Mouse (Mus musculus) left cerebral cortex, postnatal 25 days (tissue): ENCODE results near the gene Rgs21. TPM values are rescaled to one million over a fixed set of nuclear protein-coding genes. Genes with fewer than 3 reads are reported as not detected.

ENCODE experiments used
- DNase-seq, 2 experiments: peaks; one replicate each; pipeline ENCODE4 v3.0.0; 2022; ENCODE audit warnings: low spot score in 2 of 2, mixed read lengths in 1 of 2
- intact Hi-C: fragments of 180-260 bp; cut with DNase I; formaldehyde crosslinking; loops from one replicate; pipeline ENCODE4 v1.15.1; 2025
- total RNA-seq, 2 experiments: library from RNA; stranded (reverse); gene quantifications; 2 replicates each; pipeline ENCODE4 v1.2.3; 2021

Rgs21 gene
- not detected for total RNA-seq

- intact Hi-C loops = no loop called here
Observed at GRCm38 (mm10) chr1:144567567-144567966, at the start of gene Rgs21. Gene Rgs21 (minus strand): TSS chr1:144567667.

DNA sequence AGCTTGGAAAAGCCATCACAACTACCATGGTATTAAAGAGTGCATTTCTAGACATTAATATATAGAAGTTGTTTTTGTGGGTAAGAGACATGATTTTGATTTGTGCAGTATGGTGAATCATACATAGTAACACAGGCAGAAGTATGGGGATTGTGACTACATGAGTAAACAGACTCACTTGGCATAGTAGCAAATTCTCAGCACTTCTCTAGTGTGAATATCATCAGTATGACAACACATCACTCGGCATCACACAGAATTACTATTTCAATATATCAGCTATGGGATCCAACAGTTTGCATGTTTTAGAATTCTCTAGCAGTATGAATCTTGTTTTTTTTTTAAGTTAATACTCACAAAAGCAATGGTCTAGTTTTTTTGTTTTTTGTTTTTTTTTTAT, 36.6 kb upstream of the Rgs21 start:
- DNase-seq = no peak
- intact Hi-C loops = no loop called here

More at GRCm38 (mm10) chr1:144567567-144567966, at the start of gene Rgs21:
- DNase-seq = no peak

DNA sequence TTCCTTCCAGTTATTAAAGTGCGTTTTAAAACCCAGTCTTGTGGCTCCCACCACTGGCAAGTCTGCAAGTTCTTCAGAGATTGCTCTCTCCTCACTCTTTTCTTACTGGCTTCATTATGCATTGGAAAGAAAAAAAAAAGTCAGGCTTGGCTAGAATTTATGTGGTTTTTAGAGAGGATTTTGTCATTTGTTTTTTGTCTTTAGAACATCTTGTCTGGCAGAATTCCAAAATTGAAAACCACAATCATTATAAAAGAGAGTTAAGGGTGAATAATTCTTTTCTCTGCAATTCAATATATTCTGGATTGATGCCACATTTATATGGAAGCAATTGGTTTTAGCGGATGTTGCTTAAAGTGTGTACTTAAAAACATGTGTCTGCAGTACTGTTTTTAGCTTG, 35.5 kb upstream of the Rgs21 start:
- intact Hi-C loops = no loop called here
- DNase-seq = no peak

GRCm38 (mm10) chr1:144579321-144579720, 11.9 kb upstream of the Rgs21 start:
- DNase-seq = no peak
- intact Hi-C loops = no loop called here

- intact Hi-C loops = no loop called here
- no peak for DNase-seq
Observed at GRCm38 (mm10) chr1:144572972-144573371, 5.5 kb upstream of the Rgs21 start.

DNA sequence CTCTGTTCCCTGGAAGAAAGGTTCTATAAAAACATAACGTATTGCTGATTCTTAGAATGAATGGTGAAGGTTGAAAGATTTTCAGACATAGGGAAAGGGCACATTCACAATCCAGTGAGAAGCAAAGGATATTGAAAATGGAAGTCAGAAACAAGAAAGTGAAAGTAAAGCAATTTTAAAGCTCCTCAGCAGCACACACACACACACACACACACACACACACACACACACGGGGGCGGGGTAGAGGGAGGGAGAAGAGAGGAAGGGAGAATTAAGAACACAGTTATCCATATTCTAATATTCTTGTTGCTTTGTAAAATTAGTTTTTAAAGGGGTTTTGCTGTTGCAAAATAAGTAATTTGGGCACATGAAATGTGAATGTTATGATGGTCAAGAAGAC, 2.4 kb upstream of the Rgs21 start:
- intact Hi-C loops = no loop called here
- no peak for DNase-seq

GRCm38 (mm10) chr1:144545142-144545541, 22.3 kb downstream of the Rgs21 start:
- intact Hi-C loops = no loop called here
- no peak for DNase-seq

- intact Hi-C loops = no loop called here
- no peak for DNase-seq
Observed at GRCm38 (mm10) chr1:144544497-144544961, 22.9 kb downstream of the Rgs21 start.

DNA sequence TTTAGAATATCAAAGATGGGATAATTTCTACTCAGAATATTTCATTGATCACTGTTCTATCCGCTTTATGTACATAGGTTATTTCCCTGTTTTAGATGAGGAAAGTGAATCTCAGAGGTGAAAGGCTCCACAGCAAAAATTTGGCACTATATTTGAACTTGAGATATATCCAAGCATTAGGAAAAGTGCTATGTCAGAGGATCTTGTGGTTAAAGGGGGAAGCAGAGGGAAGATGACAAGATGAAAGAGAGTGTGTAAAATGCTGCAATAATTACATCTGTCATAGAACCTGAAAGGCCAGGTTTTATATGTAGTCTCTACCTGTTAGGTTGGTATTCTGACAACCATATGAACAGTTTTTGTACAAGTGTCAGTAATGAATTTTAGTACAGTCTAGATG, 35.7 kb downstream of the Rgs21 start:
- intact Hi-C loops = no loop called here
- DNase-seq = no peak

DNA sequence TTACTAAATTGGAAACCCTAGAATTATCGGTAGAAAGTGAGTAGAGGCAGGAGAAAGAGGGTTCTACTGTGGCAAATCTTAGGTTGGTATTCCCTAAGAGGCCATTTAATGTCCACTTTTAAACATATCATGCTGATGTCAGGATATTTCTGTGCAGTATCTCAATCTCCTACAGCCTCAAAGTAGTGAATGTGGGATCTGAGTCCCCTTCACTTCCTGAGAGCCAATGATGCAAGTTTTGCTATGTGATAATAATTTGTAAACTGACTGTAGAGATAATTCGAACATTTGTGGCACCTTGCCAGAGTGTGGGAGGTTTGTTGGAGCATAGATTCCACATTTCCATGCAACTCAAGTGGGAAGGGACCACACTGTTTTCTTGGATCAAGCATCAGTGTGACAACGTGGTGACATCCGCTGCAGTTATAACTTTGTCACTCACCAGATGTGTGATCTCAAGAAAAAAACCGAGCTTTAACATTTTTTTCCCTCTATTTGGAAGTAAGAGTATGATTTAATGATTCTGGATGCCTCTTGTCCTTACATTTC, 49.5 kb downstream of the Rgs21 start:
- DNase-seq = peak; percentile 31
- intact Hi-C loops = no loop called here

- intact Hi-C loops = no loop called here
- DNase-seq = peak; percentile 4 to 67
Observed at GRCm38 (mm10) chr1:144502241-144502640, 65.2 kb downstream of the Rgs21 start.

GRCm38 (mm10) chr1:144500423-144500822, 67.0 kb downstream of the Rgs21 start:
- no peak for DNase-seq
- intact Hi-C loops = no loop called here

DNA sequence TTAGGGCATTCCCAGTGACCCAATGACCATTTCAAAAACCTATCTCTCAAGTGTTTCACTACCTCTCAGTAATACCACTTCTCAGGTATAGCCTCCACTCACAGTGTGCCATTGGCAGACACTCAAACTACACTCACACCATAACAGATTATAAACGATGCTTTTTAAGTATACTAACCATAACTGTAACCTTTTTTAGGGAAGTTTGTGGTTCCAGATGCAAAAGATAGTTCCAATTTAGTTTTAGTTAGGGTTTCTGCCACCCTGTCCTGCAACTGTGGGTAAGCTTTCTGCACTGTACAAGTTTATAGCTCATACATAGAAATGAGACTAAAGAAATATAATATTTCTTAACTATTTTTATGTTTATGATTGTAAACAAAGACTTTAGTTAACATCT, 67.7 kb downstream of the Rgs21 start:
- DNase-seq = no peak
- intact Hi-C loops = no loop called here

DNA sequence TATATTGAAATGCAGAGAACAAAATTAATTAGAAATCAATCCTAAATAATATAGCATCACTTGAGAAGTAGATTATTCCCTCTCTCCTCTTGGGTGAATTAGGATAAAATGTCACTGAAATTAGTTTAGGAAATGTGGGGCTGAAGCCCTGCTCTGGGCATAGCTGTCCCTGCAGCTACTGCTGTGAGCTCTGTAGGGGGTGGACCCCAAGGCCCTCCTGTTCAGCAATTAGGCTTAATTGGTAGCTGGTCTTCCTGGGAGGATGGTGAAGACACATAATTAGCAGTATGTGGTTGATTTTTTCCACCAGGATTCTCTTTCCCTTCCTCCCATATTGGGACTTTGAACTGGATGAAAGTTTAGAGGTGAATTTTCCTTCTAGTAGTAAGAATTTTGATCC, 68.7 kb downstream of the Rgs21 start:
- intact Hi-C loops = no loop called here
- DNase-seq = no peak

DNA sequence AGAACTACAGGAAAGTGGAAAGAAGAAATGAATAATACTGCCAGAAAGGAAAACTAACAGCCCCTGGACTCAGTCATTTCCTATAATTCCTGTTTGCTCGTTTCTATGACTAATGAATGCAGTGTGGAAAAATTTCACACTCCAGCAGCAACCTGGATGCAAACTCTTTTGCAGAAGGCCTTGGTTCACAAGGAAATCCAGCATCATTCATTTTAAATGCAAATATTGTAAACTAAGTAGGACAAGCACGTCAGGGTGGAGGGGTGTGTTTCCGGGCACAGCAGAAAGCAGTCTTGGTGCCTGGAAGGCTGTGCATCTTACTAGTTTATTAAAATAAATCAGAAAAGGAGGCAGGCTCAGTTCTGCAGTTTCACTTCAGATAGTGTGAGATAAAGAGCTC, 69.4 kb downstream of the Rgs21 start:
- intact Hi-C loops = no loop called here
- DNase-seq = peak in 1 of 2 experiments; percentile 50

DNA sequence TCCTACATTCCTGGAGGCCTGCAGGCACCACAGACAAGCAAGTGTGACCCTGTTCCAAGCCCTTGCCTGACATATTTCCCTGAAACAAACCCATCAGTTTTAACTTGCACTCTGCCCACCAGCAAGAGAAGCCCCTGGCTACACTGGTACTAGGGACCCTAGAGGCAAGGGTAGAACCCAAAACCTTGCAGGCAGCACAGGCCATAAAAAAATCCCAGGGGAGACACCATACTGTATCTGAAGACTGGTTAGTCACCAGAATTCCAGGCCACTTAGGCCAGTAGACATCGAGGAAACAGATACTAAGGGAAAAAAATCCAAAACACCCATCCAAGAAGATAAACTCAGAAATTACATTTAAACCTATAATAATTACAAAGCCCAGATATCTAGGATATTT, 74.1 kb downstream of the Rgs21 start:
- no peak for DNase-seq
- intact Hi-C loops = no loop called here

GRCm38 (mm10) chr1:144488223-144488835, 79.1 kb downstream of the Rgs21 start:
- intact Hi-C loops = no loop called here

More at GRCm38 (mm10) chr1:144488223-144488835, 79.1 kb downstream of the Rgs21 start:
- peak in 1 of 2 experiments; percentile 26 for DNase-seq

Other genes starting within 250 kb of the Rgs21 start
- gene Rgs18, start 207.8 kb upstream of the Rgs21 start, total RNA-seq = under 1 TPM; 0.16 to 0.28 TPM